ENCODE assay signal across 24 mouse cellular contexts in the genomic region with DNA sequence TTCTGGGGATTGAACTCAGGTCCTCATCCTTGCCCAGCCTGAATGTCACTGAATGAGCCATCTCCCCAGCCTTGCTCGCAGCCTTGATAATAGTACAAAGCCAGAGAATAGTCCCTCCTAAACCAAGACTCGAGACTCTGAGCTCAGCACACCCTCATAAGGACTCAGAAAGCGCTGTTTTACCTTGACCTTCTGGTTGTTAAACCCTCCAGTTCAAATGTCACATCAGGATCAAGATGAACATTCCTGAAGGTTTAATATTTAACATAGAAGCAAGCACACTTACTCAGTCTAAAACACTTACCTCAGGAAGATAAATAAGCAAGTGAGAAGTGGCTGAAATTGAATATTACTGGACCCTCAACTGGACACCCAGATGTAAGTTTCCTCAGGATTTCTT.
DNase-seq lines count a peak whose midpoint lies in the region; ATAC-seq and TF ChIP-seq lines count a peak whose summit lies in the region.
"Had no signal": no experiment of that assay in that cellular context is flagged by ENCODE, and none has a peak within 500 bp of the region (broad histone marks: within the 10 kb centered on the region; RNA-seq: fewer than 3 reads in every experiment).

No protein-coding gene starts in this region.

- no peak overlapping the region for H3K9ac ChIP-seq in kidney, embryonic 14.5 days (ENCODE audit: low read depth, low read length)
- H3K9ac ChIP-seq in kidney, embryonic 15.5 days, result no peak overlapping the region
- H3K9ac ChIP-seq: embryonic facial prominence, embryonic 12.5 days; forebrain, embryonic 13.5 days had no signal

- no peaks in the 10 kb centered on the region for H3K9me3 ChIP-seq in kidney, embryonic 14.5 days (ENCODE audit: control insufficient read depth, low read length)
- no peaks in the 10 kb centered on the region for H3K9me3 ChIP-seq in kidney, embryonic 15.5 days (replicated peaks)
- H3K9me3 ChIP-seq: embryonic facial prominence, embryonic 10.5 days; embryonic facial prominence, embryonic 12.5 days; forebrain, embryonic 13.5 days had no signal

- no peak for ATAC-seq in kidney, embryonic 14.5 days (ENCODE audit: low FRiP score, low TSS enrichment)
- no peak for ATAC-seq in kidney, embryonic 15.5 days (replicated peaks; ENCODE audit: low FRiP score)
- ATAC-seq: activated CD4-positive, CD25-positive, alpha-beta regulatory T cell, adult 4 months; CD4-positive, CD25-positive, alpha-beta regulatory T cell, adult 4 months; forebrain, embryonic 13.5 days; Patski had no signal

- WGBS in kidney, adult 2 months, result 40% methylated on average over 3 of the region's 3 CpGs
- 59% methylated on average over 3 of the region's 3 CpGs for WGBS in kidney, embryonic 14.5 days
- 60% methylated on average over 3 of the region's 3 CpGs for WGBS in kidney, embryonic 15.5 days

- H3K4me1 ChIP-seq in kidney, adult 2 months (ENCODE audit: control insufficient read depth, insufficient read depth, low read length), result peaks cover 6% of the 10 kb centered on the region; the same call in 1 of the 2 replicates
- H3K4me1 ChIP-seq in kidney, embryonic 14.5 days (ENCODE audit: control insufficient read depth, insufficient read depth, low read length), result no peaks in the 10 kb centered on the region
- no peaks in the 10 kb centered on the region for H3K4me1 ChIP-seq in kidney, embryonic 15.5 days
- H3K4me1 ChIP-seq: embryonic facial prominence, embryonic 10.5 days; embryonic facial prominence, embryonic 12.5 days; forebrain, embryonic 13.5 days had no signal

- TF ChIP-seq POLR2A in kidney, adult 2 months (IDR thresholded peaks at IDR 0.05; ENCODE audit: low read depth, low read length), result no peak

- H3K27ac ChIP-seq in kidney, adult 2 months (ENCODE audit: insufficient read depth, low read depth, low read length), result no peak overlapping the region; the same call in 1 of the 2 replicates
- H3K27ac ChIP-seq in kidney, embryonic 14.5 days (ENCODE audit: low read depth, low read length), result no peak overlapping the region
- H3K27ac ChIP-seq in kidney, embryonic 15.5 days, result no peak overlapping the region
- H3K27ac ChIP-seq: embryonic facial prominence, embryonic 10.5 days; embryonic facial prominence, embryonic 12.5 days; forebrain, embryonic 13.5 days had no signal

- H3K4me3 ChIP-seq in kidney, adult 2 months (ENCODE audit: insufficient read depth, low read depth, low read length), result no peak overlapping the region
- no peak overlapping the region for H3K4me3 ChIP-seq in kidney, embryonic 14.5 days (ENCODE audit: low read length)
- H3K4me3 ChIP-seq in kidney, embryonic 15.5 days (replicated peaks), result no peak overlapping the region
- H3K4me3 ChIP-seq: embryonic facial prominence, embryonic 10.5 days; embryonic facial prominence, embryonic 12.5 days; forebrain, embryonic 13.5 days had no signal

- no peak overlapping the region for H3K4me2 ChIP-seq in kidney, embryonic 14.5 days (replicated peaks; ENCODE audit: low read depth, low read length)
- H3K4me2 ChIP-seq in kidney, embryonic 15.5 days, result no peak overlapping the region
- H3K4me2 ChIP-seq: embryonic facial prominence, embryonic 12.5 days; forebrain, embryonic 13.5 days had no signal

- no peaks in the 10 kb centered on the region for H3K27me3 ChIP-seq in kidney, adult 2 months (replicated peaks; ENCODE audit: control insufficient read depth, insufficient read depth, low read length)
- no peaks in the 10 kb centered on the region for H3K27me3 ChIP-seq in kidney, embryonic 14.5 days (ENCODE audit: control insufficient read depth, insufficient read depth, low read length)
- no peaks in the 10 kb centered on the region for H3K27me3 ChIP-seq in kidney, embryonic 15.5 days
- H3K27me3 ChIP-seq: CH12.LX; embryonic facial prominence, embryonic 12.5 days; forebrain, embryonic 13.5 days; Patski had no signal

- peak; percentile 7 for DNase-seq in kidney, adult 11 months
- no peak for DNase-seq in kidney, postnatal 10 days
- peak; percentile 70 for DNase-seq in kidney, adult 2 months
- DNase-seq in kidney, adult 9 months, result peak; percentile 70
- DNase-seq in kidney, postnatal 36 days, result peak; percentile 2 to 46
- DNase-seq: adrenal gland, adult 8-10 months; adrenal gland, postnatal 14 days; adrenal gland, postnatal 36 days; B cell, adult 2 months; cerebellum, adult 11-12 months; cerebellum, adult 2 months; cerebellum, adult 9-10 months; cerebellum, postnatal 10 days; cerebellum, postnatal 25 days had no signal

- TF ChIP-seq CTCF in kidney, adult 2 months (conservative IDR thresholded peaks at IDR 0.05; ENCODE audit: insufficient read depth, insufficient read length, low read depth, low read length), result no peak

- no peaks in the 10 kb centered on the region for H3K36me3 ChIP-seq in kidney, adult 2 months (ENCODE audit: control insufficient read depth, insufficient read depth, low read length)
- no peaks in the 10 kb centered on the region for H3K36me3 ChIP-seq in kidney, embryonic 14.5 days (ENCODE audit: control insufficient read depth, insufficient read depth, low read length)
- H3K36me3 ChIP-seq in kidney, embryonic 15.5 days, result no peaks in the 10 kb centered on the region
- H3K36me3 ChIP-seq: embryonic facial prominence, embryonic 10.5 days; embryonic facial prominence, embryonic 12.5 days; G1E had no signal
